Mouse (Mus musculus): ENCODE results near the gene Arhgap15. TPM values are rescaled to one million over a fixed set of nuclear protein-coding genes. Genes with fewer than 3 reads are reported as not detected.

The Arhgap15 gene
- polyA plus RNA-seq, 1 experiment from 2014 or later, result 0.38 TPM

DNA sequence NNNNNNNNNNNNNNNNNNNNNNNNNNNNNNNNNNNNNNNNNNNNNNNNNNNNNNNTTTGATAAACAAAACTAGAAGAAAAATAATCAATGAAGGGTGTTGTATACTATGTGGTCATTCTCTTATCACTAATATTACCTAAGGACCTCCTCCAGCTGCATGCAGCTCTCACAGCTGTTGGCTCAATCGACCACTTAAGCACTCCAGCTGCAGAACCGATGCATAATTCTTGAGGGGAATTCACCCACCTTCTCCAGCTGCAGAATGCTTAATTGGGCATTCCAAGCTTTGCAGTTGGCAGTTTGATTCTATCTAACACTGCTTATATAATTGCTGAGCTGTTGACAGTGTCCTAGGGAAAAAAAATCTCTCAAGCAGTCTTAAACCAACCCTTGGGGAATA, 663.0 kb downstream of the Arhgap15 start:
- Histone ChIP-seq H3K9me3 (replicated peaks) (no peaks in the 10 kb centered on the region), H3K4me1 (replicated peaks) (no peaks in the 10 kb centered on the region), H3K27ac (ENCODE audit: poor library complexity, severe bottlenecking) (no peak overlapping the region), H3K4me2 (no peak overlapping the region), H3K36me3 (no peaks in the 10 kb centered on the region), H3K4me3 (no peak overlapping the region), H3K9ac (no peak overlapping the region), H3K27me3 (replicated peaks) (no peaks in the 10 kb centered on the region)
- WGBS, result 65% methylated on average over 2 of the region's 2 CpGs
- ATAC-seq (ENCODE audit: insufficient number of reproducible peaks, low FRiP score), result no peak

DNA sequence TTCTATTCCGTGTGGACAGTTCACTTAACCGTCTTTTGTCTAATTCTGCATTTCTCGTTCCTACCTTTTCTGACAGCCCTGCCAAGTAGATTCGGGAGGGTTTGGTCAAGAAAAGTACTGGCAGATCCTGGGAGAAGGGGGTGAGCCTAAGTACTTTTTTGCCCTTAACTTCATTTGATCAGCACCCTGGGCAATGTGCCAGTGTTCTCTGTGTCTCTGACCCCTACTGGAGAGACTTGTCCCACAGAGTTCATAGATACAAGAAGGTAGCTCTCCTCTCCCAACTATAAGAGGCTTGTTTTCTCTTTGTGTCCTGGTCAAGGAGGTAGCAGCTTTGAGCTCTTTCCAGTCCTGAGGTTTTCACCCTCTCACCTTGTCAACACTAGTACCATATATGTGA, 667.7 kb downstream of the Arhgap15 start:
- Histone ChIP-seq H3K27me3 (replicated peaks) (no peaks in the 10 kb centered on the region), H3K36me3 (no peaks in the 10 kb centered on the region), H3K9me3 (replicated peaks) (no peaks in the 10 kb centered on the region), H3K9ac (no peak overlapping the region), H3K4me1 (replicated peaks) (no peaks in the 10 kb centered on the region), H3K27ac (ENCODE audit: poor library complexity, severe bottlenecking) (no peak overlapping the region), H3K4me2 (no peak overlapping the region), H3K4me3 (no peak overlapping the region)
- no peak for ATAC-seq (ENCODE audit: insufficient number of reproducible peaks, low FRiP score)
- 88% methylated on average over 4 of the region's 4 CpGs for WGBS

DNA sequence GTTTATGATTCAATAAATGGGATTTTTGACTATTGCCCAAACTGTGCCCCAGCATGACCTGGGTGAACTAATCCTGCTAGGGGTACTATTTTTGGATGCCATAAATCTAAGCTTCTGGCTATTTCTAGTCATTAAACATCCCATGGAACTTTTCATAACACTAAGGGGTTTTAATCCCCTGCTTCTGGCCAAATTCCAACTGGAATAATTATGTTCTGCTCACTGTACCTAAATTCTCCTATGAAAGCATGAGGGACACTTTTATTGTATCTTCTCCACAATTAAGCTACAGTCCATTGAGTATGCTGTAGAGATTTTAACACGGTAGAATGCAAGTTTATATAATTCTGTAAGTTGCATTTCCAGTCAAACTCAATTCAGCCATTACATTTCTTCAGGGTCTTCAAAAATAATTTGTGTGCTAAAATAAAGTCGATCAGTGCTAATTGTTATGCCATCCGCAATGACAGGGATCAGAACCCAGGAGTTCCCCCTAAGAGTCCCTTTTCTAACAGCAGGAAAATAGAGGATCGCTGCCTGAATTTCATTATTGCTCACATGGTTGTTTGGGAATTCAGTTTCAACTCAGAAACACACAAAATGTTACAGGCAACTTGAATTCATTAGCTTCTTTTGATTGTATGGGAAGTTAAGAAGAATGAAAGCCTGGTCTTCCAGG, 671.1 kb downstream of the Arhgap15 start:
- H3K4me3 ChIP-seq, result no peak overlapping the region
- no peak overlapping the region for H3K9ac ChIP-seq
- H3K27me3 ChIP-seq (replicated peaks), result no peaks in the 10 kb centered on the region
- H3K36me3 ChIP-seq, result no peaks in the 10 kb centered on the region
- no peak for ATAC-seq (ENCODE audit: insufficient number of reproducible peaks, low FRiP score)
- H3K4me2 ChIP-seq, result no peak overlapping the region
- 87% methylated on average over 4 of the region's 4 CpGs for WGBS
- no peak overlapping the region for H3K27ac ChIP-seq (ENCODE audit: poor library complexity, severe bottlenecking)
- H3K4me1 ChIP-seq (replicated peaks), result no peaks in the 10 kb centered on the region
- H3K9me3 ChIP-seq (replicated peaks), result no peaks in the 10 kb centered on the region

DNA sequence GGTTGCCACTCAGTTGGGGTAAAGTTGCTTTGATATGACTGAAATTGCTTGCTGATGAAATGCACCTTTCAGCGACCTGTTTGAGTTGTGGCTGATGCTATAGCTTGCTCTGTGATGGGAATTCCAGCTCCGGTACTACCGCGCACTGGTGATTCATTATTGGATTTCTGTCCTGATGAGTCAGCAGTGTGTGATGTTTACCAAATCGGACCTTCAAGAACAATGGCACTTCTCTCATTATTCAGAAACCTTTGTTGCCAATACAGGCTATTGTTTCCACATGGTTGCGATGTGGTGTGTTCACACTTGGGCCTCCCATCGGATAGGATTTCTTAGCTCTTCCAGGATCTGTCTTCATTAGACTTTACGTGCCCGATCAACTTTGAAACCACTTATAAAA, 681.9 kb downstream of the Arhgap15 start:
- no peaks in the 10 kb centered on the region for H3K36me3 ChIP-seq
- WGBS, result 76% methylated on average over 9 of the region's 9 CpGs
- H3K27me3 ChIP-seq (replicated peaks), result no peaks in the 10 kb centered on the region
- no peak overlapping the region for H3K27ac ChIP-seq (ENCODE audit: poor library complexity, severe bottlenecking)
- no peak for ATAC-seq (ENCODE audit: insufficient number of reproducible peaks, low FRiP score)
- no peak overlapping the region for H3K4me3 ChIP-seq
- H3K4me2 ChIP-seq, result no peak overlapping the region
- no peaks in the 10 kb centered on the region for H3K4me1 ChIP-seq (replicated peaks)
- H3K9ac ChIP-seq, result no peak overlapping the region
- H3K9me3 ChIP-seq (replicated peaks), result no peaks in the 10 kb centered on the region

DNA sequence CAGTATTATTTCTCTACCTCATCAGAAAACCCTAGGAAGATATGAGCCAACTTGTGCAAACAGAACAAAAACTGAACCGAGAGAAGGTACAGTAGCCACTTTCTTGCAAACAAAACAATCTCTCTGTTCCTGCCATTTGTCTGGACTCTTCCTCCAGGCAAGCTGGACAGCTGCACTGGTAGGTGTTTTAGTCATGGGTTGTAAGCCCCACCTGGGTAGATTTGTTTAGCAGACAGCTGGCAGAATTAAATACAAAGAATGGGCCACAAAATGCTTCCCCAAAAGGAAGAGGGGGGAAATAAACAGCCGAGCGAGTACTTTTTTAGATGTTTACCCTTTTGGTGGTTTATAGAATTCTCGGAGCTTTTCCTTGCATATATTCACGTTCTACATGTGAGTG, 688.0 kb downstream of the Arhgap15 start:
- no peaks in the 10 kb centered on the region; the same call in 1 of the 2 replicates for H3K4me1 ChIP-seq (replicated peaks)
- 75% methylated on average over 5 of the region's 5 CpGs for whole genome bisulfite sequencing

DNA sequence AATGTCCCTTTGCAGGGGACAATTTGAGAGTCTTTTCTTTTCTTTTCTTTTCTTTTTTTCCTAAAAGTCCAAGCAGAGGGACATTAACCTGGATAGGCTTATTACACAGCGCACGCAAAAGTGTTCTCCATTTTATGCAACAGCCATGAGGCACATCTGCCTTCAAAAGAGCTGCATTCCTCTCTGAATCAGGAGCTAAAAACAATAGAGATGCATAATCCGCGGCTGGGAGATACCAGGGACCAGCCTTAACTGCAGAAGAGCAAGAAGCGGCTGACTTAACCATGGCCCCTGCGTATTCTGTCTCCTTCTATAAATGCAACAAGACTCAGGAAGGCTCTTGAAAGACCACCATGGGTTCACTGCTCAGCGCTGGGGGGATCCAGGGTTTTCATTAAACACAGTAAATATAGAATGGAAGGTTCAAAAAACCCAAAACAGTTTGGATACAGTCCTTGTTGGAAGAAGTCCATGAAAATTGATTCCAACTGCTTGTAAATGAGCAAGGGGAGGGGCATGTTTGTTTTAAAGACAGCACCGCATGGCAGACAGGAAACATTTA, 689.0 kb downstream of the Arhgap15 start:
- Histone ChIP-seq H3K4me2 (no peak overlapping the region), H3K4me3 (no peak overlapping the region), H3K4me1 (replicated peaks) (no peaks in the 10 kb centered on the region; the same call in 1 of the 2 replicates), H3K9ac (no peak overlapping the region), H3K27ac (ENCODE audit: poor library complexity, severe bottlenecking) (no peak overlapping the region), H3K27me3 (replicated peaks) (no peaks in the 10 kb centered on the region), H3K9me3 (replicated peaks) (peaks cover 7% of the 10 kb centered on the region), H3K36me3 (no peaks in the 10 kb centered on the region)
- 67% methylated on average over 8 of the region's 8 CpGs for WGBS
- no peak for ATAC-seq (ENCODE audit: insufficient number of reproducible peaks, low FRiP score)

More for the DNA sequence above, 688.0 kb downstream of the Arhgap15 start:
- Histone ChIP-seq H3K4me2 (no peak overlapping the region), H3K36me3 (no peaks in the 10 kb centered on the region), H3K9me3 (replicated peaks) (no peaks in the 10 kb centered on the region), H3K4me3 (no peak overlapping the region), H3K27me3 (replicated peaks) (no peaks in the 10 kb centered on the region), H3K9ac (no peak overlapping the region), H3K27ac (ENCODE audit: poor library complexity, severe bottlenecking) (no peak overlapping the region)
- no peak for ATAC-seq (ENCODE audit: insufficient number of reproducible peaks, low FRiP score)

DNA sequence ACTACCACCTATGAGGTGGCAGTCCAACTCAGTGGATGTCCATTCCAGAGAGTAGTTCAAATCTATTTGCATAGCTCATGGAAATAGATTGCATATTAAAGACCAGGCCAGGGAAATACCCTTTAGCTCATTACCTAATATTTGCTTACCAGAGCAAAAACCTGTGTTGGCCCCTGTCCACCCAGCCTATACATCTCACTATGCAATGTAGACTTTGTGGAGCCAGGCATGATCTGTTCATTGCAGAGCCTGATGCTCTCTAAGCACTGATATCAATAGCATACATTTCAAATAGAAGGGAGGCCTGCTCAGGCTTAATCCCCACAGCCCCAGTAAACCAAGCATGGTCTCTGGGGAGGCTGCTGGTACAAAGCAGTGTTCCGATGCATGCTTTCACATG, 689.4 kb downstream of the Arhgap15 start:
- Histone ChIP-seq H3K4me1 (replicated peaks) (no peaks in the 10 kb centered on the region; the same call in 1 of the 2 replicates), H3K36me3 (no peaks in the 10 kb centered on the region), H3K27ac (ENCODE audit: poor library complexity, severe bottlenecking) (no peak overlapping the region), H3K4me3 (no peak overlapping the region), H3K9me3 (replicated peaks) (peaks cover 7% of the 10 kb centered on the region), H3K4me2 (no peak overlapping the region), H3K9ac (no peak overlapping the region), H3K27me3 (replicated peaks) (no peaks in the 10 kb centered on the region)
- ATAC-seq (ENCODE audit: insufficient number of reproducible peaks, low FRiP score), result no peak
- WGBS, result 90% methylated on average over 1 of the region's 1 CpGs

DNA sequence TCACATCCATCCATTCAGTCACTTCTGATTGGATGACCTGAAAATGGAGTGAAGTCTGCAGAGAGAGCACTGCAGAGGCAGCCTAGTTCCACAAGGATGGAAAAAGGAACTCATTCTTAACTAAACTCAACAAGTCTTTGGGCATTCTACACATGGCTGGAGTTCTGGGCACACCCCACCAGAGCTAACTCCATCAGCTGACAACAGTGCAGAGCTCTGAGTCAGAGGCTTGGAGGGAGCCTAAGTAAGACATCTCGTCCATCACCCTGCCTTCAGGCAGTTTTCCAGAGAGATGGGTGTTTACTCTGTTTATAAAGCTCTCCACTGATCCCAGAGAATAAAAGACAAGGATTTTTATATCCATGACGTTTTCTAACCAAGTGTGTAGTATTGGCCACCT, 696.3 kb downstream of the Arhgap15 start:
- Histone ChIP-seq H3K4me2 (no peak overlapping the region), H3K27me3 (replicated peaks) (no peaks in the 10 kb centered on the region), H3K9me3 (replicated peaks) (peaks cover 7% of the 10 kb centered on the region), H3K4me1 (replicated peaks) (no peaks in the 10 kb centered on the region), H3K27ac (ENCODE audit: poor library complexity, severe bottlenecking) (no peak overlapping the region), H3K4me3 (no peak overlapping the region), H3K9ac (no peak overlapping the region), H3K36me3 (no peaks in the 10 kb centered on the region)
- WGBS, result 60% methylated on average over 2 of the region's 2 CpGs
- ATAC-seq (ENCODE audit: insufficient number of reproducible peaks, low FRiP score), result no peak

Other genes starting within 250 kb of the Arhgap15 start
- gene Kynu, start 193.5 kb upstream of the Arhgap15 start, polyA plus RNA-seq (2016; fragmentation: Nextera tagmentation; extraction: Ambion mirVana), result not detected in 2 replicates